Mouse (Mus musculus) heart, postnatal 10 days (tissue): Measurements from ENCODE around the gene 1700013F07Rik. TPM values are rescaled to one million over a fixed set of nuclear protein-coding genes. Genes with fewer than 3 reads are reported as not detected.

Source experiments
- DNase-seq, 2 experiments: peaks; one replicate each; pipeline ENCODE4 v3.0.0; 2021
- intact Hi-C: fragments of 180-260 bp; cut with DNase I; formaldehyde crosslinking; loops from one replicate; pipeline ENCODE4 v1.15.1; 2025
- microRNA-seq, 2 experiments: library from miRNA; unstranded; fragments of <30 nt; microRNA quantifications; one replicate each; pipeline ENCODE4 v1.2.0; 2022
- total RNA-seq, 2 experiments: library from RNA; stranded (reverse); gene quantifications; 2 replicates each; pipeline ENCODE4 v1.2.3; 2021

The 1700013F07Rik gene
- total RNA-seq, 2 experiments from 2014 or later, result not detected

DNA sequence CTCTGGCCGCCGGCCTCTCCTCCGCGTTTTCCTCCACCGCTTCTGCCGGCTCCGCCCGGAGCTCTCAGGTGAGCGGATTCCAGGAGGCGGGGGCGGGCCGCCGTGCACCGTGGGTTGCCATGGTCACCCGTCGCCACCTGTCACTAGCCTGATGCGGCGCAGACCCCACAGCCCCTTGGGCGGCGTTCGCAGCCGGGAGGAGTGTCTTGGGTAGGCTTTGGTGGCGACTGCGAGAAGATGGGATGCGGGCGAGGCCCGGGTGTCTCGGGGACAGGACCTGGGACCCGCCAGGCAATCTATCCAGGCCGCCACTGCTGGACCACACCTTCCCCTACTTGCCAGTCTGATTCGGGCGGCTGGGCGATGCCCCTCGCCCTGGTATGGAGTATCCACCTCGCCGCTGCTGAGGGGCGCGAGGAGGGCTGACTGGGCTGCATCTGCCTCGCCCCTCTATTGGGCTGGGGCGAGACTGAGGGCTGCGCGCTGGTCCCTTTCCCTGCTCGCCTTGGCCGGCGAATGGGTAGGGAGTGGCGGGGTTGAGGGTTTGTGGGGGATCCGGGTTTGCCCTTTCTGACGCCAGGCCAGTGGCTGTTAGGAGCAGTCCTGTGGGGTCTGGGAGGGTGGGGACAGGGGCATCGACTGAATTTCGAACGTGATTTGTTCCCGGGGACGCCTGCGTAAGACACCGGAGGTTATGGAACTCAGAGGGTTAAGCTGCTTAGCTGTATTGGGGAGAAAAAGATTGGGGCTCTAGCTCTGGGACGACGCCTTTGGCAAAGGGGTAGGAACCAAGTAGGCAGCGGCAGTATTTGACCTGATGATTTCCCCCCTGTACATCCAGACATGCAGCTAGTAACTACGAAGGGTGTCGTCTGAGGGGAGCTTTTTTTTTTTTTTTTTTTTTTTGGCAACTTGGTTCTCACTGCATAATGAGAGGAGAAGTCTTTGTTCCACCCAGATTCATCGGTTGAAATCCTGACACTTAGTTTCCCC is 57.9 kb downstream of the 1700013F07Rik start:
- no peak for DNase-seq
- intact Hi-C loops, result no loop called here

Small RNAs within 50 kb of the gene (microRNA-seq; reads per million reads assigned to microRNA genes)
- gene Gm22860, result 0 reads per million in 2 experiments

Other genes with a start within 250 kb of the 1700013F07Rik start
- 10 to 100 TPM; 18.1 to 41.9 TPM for gene Mybphl, start 169.2 kb upstream of the 1700013F07Rik start, total RNA-seq
- 1 to 10 TPM; 2.9 to 4.1 TPM for gene Psrc1, start 150.3 kb upstream of the 1700013F07Rik start, total RNA-seq
- gene Celsr2, start 118.6 kb upstream of the 1700013F07Rik start, total RNA-seq, result 1 to 10 TPM; 7.4 to 7.6 TPM
- 10 to 100 TPM; 97.1 to 97.8 TPM for gene Sars, start 88.9 kb upstream of the 1700013F07Rik start, total RNA-seq
- under 1 TPM; 0.17 to 0.60 TPM for gene 5330417C22Rik, start 2.4 kb downstream of the 1700013F07Rik start, total RNA-seq
- 10 to 100 TPM; 31.3 to 32.7 TPM for gene Tmem167b, start 28.3 kb downstream of the 1700013F07Rik start, total RNA-seq
- gene Taf13, start 37.5 kb downstream of the 1700013F07Rik start, total RNA-seq, result 10 to 100 TPM; 17.2 to 20.7 TPM
- gene Wdr47, start 57.1 kb downstream of the 1700013F07Rik start, total RNA-seq, result 1 to 10 TPM; 8.4 to 8.7 TPM
- 10 to 100 TPM; 31.6 to 35.8 TPM for gene Clcc1, start 119.8 kb downstream of the 1700013F07Rik start, total RNA-seq
- 1 to 10 TPM; 8.0 to 8.8 TPM for gene Gpsm2, start 188.2 kb downstream of the 1700013F07Rik start, total RNA-seq
- gene Aknad1, start 205.5 kb downstream of the 1700013F07Rik start, total RNA-seq, result under 1 TPM in 1 of 2 experiments, not detected in 1; 0.12 TPM